Mouse (Mus musculus) embryonic fibroblast, embryonic 13.5 days (primary cell): ENCODE measurements around the gene Tmem243. TPM values are rescaled to one million over a fixed set of nuclear protein-coding genes. Genes with fewer than 3 reads are reported as not detected.

Source experiments
- H3K27ac ChIP-seq: 2 replicates; pipeline ENCODE4 v1.5.1; 2012; ENCODE audit warnings: low read length, control low read depth, inconsistent platforms; ENCODE audit not compliant: insufficient read depth
- H3K4me1 ChIP-seq: 2 replicates; pipeline ENCODE4 v1.6.1; 2011; ENCODE audit warnings: low read length; ENCODE audit not compliant: control insufficient read depth, insufficient read depth
- H3K4me3 ChIP-seq: 2 replicates; pipeline ENCODE4 v1.5.1; 2011; ENCODE audit warnings: mild to moderate bottlenecking, control low read depth, low read length; ENCODE audit not compliant: insufficient read depth
- CTCF ChIP-seq: IDR thresholded peaks from 2 replicates; pipeline ENCODE4 v1.5.1; 2011; ENCODE audit warnings: mild to moderate bottlenecking, control low read depth, low read length, moderate library complexity, borderline replicate concordance; ENCODE audit not compliant: insufficient read depth
- POLR2A ChIP-seq: IDR thresholded peaks from 2 replicates; pipeline ENCODE4 v1.6.1; 2011; ENCODE audit warnings: low read depth, mild to moderate bottlenecking, control low read depth, low read length, moderate library complexity
- polyA plus RNA-seq: library from polyadenylated mRNA; stranded (reverse); fragments of >200 nt; gene quantifications from 2 replicates; pipeline ENCODE4 v1.2.4, GENCODE M21; 2011; ENCODE audit warnings: low read depth; ENCODE audit not compliant: missing spikeins, insufficient read length

Gene Tmem243
- polyA plus RNA-seq, 1 experiment: 2.2 TPM

- TF ChIP-seq CTCF (no peak), POLR2A (no peak)
- no peaks in the 10 kb centered on the region for H3K4me1 ChIP-seq
- no peak overlapping the region for H3K4me3 ChIP-seq
- no peak overlapping the region for H3K27ac ChIP-seq
These were observed 3.5 kb downstream of the Tmem243 start for GRCm38 (mm10) chr5:9103958-9104357.

DNA sequence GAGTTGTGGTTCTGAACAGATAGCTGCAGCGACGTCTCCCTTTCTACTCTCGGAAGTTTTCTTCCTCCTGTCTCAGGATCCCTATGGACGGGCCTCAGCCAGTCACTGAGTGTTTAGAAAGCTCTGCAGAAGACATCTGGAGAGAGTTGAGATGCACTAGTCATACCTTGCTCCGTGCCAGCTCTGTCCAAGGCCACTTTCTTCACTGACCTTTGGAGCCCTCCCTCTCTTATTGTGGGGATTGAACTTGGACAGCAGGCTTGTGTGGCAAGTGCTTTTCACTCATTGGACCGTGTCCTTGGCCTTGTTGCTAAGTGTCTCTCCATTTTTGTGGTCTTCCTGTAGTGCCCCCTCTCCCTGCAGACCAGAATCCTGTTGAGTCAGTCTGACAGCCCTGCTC lies 6.3 kb downstream of the Tmem243 start:
- Histone ChIP-seq H3K4me3 (no peak overlapping the region), H3K4me1 (no peaks in the 10 kb centered on the region), H3K27ac (no peak overlapping the region)
- no peak for TF ChIP-seq CTCF
- TF ChIP-seq POLR2A: no peak

DNA sequence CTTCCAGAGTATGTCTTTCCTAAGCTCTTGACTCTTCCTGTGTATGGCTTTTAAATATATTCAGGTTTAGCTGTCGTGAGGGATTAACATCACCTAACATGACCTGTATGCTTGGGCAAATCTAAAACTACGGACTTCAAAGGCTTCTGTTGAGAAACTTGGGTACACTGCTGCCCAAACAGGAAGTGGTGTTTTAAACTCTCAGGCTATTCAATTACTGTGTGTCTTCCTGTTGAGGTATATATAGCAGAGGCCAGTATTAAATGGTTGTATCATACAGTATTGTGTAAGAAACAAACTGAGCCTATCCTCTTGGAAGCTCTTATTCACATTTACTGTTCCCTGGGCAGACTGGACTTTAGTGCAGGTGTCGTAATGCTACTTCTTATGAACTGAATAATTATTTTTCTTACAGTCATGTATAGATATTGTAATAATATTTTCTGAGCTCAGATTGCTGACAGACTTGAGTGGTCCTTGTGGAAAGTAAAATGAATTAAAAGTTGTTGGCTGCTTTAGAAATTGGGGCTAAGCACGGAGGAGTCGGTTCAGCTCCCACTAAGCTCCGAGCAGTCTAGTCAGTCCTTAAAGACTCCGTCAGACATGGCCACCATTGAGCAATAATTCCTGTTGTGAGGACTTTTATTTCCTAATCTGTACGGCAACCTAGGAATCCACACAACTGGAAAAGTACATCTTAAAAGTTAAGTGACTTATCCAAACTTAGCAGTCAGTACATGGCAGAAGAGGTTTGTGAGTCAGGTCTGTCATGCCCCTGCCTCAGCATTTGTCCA lies 7.0 kb downstream of the Tmem243 start:
- no peak overlapping the region for H3K27ac ChIP-seq
- TF ChIP-seq POLR2A (no peak), CTCF (no peak)
- H3K4me1 ChIP-seq: no peaks in the 10 kb centered on the region
- H3K4me3 ChIP-seq: no peak overlapping the region

DNA sequence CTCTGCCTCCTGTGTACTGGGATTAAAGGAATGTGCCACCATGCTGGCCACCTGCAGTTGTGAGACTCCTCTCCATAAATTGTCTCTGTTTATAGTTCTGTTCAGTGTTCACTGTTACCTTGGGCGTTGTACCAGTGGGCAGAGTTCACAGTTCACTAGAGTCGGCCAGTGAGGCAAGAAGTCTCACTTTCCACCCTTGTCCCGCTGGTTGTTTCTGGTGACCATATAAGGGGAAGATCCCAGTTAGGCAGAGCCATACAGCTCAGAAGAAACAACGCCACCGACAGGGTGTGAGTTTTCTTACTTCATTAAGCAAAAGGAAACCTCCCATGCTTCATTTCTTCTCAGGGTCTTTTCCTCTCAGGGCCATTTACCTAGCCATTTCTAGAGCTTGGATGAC lies 8.0 kb downstream of the Tmem243 start:
- no peaks in the 10 kb centered on the region for H3K4me1 ChIP-seq
- H3K27ac ChIP-seq: no peak overlapping the region
- no peak for TF ChIP-seq CTCF
- TF ChIP-seq POLR2A: no peak
- no peak overlapping the region for H3K4me3 ChIP-seq

GRCm38 (mm10) chr5:9109582-9109981 lies 9.1 kb downstream of the Tmem243 start:
- TF ChIP-seq CTCF: no peak
- TF ChIP-seq POLR2A: no peak
- no peak overlapping the region for H3K27ac ChIP-seq
- no peak overlapping the region for H3K4me3 ChIP-seq
- H3K4me1 ChIP-seq: no peaks in the 10 kb centered on the region

DNA sequence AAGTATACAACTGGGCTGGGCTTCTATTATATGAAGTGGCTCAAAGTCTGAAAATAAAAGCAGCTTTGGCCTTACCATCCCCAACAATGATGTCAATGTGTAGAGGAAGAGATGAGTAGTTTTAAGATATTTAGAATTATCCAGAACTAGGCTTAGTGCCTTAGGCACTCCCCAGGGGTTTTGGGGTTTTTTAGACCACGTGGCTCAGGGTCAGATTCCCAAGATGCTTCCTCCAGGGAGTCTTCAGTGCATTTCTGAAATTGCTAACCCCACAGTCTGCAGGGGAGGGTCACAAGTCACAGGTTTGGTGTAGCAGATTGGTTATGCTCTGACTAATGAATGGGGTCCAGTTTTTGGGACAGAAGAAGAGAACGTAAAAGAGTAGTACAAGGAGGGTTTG lies 10.8 kb downstream of the Tmem243 start:
- no peak overlapping the region for H3K4me3 ChIP-seq
- no peak for TF ChIP-seq POLR2A
- no peak for TF ChIP-seq CTCF
- H3K27ac ChIP-seq: no peak overlapping the region
- H3K4me1 ChIP-seq: no peaks in the 10 kb centered on the region

DNA sequence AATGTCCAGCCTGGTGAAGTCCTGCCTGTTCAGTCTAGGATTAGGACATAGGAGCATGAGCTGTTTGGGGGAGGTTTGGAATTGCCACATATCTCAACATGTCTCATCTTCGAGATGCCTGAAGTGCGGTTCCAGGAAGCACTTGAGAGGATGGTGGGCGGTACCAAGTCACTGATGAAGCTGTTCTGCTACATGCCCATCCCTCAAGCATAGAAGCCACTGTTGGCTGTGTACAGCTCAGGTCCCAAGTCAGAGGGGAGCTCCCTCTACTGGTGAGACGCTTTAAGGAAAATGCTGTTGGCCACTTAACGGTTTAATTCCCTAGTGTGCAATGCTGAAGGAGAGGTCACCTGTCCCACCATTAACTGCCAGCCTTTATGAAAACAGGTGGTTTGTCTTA lies 11.3 kb downstream of the Tmem243 start:
- no peak overlapping the region for H3K4me3 ChIP-seq
- H3K27ac ChIP-seq: no peak overlapping the region
- no peak for TF ChIP-seq POLR2A
- TF ChIP-seq CTCF: peak; percentile 66; the same call in 1 of the 2 replicates
- no peaks in the 10 kb centered on the region for H3K4me1 ChIP-seq

DNA sequence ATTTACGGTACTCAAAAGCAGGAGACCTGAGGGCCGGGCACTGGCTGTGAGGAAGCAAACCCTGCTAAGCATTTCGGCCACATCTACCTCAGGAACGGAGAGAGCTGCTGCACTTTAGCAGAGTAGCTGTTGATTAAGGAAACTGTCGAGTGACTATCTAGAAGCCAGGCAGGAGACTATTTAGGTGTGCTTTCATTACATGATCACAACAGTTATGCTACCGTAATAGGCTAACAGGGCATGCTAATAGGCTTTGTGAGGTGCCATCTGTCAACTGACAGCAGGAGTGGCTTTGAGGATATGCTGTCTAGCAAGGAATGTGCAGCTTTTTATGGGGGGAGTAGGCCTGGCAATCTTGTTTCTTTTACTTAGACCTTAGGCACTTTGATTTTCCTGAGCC lies 13.7 kb downstream of the Tmem243 start:
- Histone ChIP-seq H3K4me1 (no peaks in the 10 kb centered on the region), H3K4me3 (no peak overlapping the region), H3K27ac (no peak overlapping the region)
- TF ChIP-seq CTCF: no peak
- no peak for TF ChIP-seq POLR2A

DNA sequence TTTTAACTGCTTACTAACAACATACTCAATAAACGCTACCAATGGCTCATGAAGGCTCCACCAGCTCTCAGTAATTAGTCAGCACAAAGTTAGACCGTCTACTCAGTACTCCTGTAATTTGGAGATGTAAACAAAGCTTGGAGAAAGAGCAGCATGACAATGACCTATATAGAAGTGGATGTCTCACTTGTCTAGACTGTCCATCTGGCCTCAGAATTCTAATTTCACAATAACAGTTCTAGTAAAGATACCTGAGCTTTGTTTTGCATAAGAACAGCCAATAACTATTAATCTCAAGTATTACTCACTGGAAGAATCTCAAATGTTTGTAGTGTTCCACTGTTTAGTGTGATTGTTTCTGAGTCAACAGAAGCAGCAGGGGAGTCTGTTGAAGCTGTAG lies 23.7 kb downstream of the Tmem243 start:
- TF ChIP-seq POLR2A: no peak
- no peak for TF ChIP-seq CTCF
- Histone ChIP-seq H3K27ac (no peak overlapping the region), H3K4me1 (no peaks in the 10 kb centered on the region), H3K4me3 (no peak overlapping the region)

- TF ChIP-seq CTCF: no peak
- no peak for TF ChIP-seq POLR2A
- no peaks in the 10 kb centered on the region for H3K4me1 ChIP-seq
- no peak overlapping the region for H3K4me3 ChIP-seq
- no peak overlapping the region for H3K27ac ChIP-seq
These were observed 28.1 kb downstream of the Tmem243 start for GRCm38 (mm10) chr5:9128566-9128965.

GRCm38 (mm10) chr5:9131786-9132185 lies 31.3 kb downstream of the Tmem243 start:
- Histone ChIP-seq H3K4me1 (no peaks in the 10 kb centered on the region), H3K4me3 (no peak overlapping the region), H3K27ac (no peak overlapping the region)
- TF ChIP-seq POLR2A (no peak), CTCF (no peak)
